Mouse (Mus musculus): ENCODE data around the gene Cyp2b10. TPM values are rescaled to one million over a fixed set of nuclear protein-coding genes. Genes with fewer than 3 reads are reported as not detected.
"Not testable (repeated sequence)": the region's sequence is repeated elsewhere in the genome, so short reads cannot be mapped to it uniquely, and the experiment has no call there.

Cyp2b10 gene
- total RNA-seq, 2 experiments from 2014 or later, result 0.23 to 0.48 TPM

GRCm38 (mm10) chr7:25904489-25904888 lies 7.1 kb downstream of the Cyp2b10 start:
- intact Hi-C loops (cut with DNase I), result no loop called here
- DNase-seq (ENCODE audit: low spot score in 2 of 2), result no peak

GRCm38 (mm10) chr7:25907380-25907779 lies 10.0 kb downstream of the Cyp2b10 start:
- no peak for DNase-seq (ENCODE audit: low spot score in 2 of 2)
- intact Hi-C loops (cut with DNase I), result no loop called here

- intact Hi-C loops (cut with DNase I), result no loop called here
- no peak for DNase-seq (ENCODE audit: low spot score in 2 of 2)
Measured at GRCm38 (mm10) chr7:25910046-25910445, 12.6 kb downstream of the Cyp2b10 start.

- DNase-seq (ENCODE audit: low spot score in 2 of 2), result no peak
- intact Hi-C loops (cut with DNase I), result loop anchor here (2.0 kb wide), 1 partner anchor 173 kb away; no protein-coding TSS in a partner anchor
Measured at GRCm38 (mm10) chr7:25916116-25916515, 18.7 kb downstream of the Cyp2b10 start.

GRCm38 (mm10) chr7:25917271-25917670 lies 19.9 kb downstream of the Cyp2b10 start:
- intact Hi-C loops (cut with DNase I), result loop anchor here (2.0 kb wide), 1 partner anchor 172 kb away; no protein-coding TSS in a partner anchor
- not testable (repeated sequence) for DNase-seq (ENCODE audit: low spot score in 2 of 2)

- DNase-seq (ENCODE audit: low spot score in 2 of 2), result no peak
- intact Hi-C loops (cut with DNase I), result no loop called here
Measured at GRCm38 (mm10) chr7:25919467-25919866, 22.0 kb downstream of the Cyp2b10 start.

- intact Hi-C loops (cut with DNase I), result no loop called here
- no peak for DNase-seq (ENCODE audit: low spot score in 2 of 2)
Measured at GRCm38 (mm10) chr7:25945274-25945673, 47.9 kb downstream of the Cyp2b10 start.

Other genes starting within 250 kb of the Cyp2b10 start
- gene Bckdha, start 238.6 kb upstream of the Cyp2b10 start, total RNA-seq (2021), result 10 to 100 TPM; 31.8 to 33.8 TPM
- 10 to 100 TPM; 24.0 to 24.4 TPM for gene Exosc5, start 238.5 kb upstream of the Cyp2b10 start, total RNA-seq (2021)
- 10 to 100 TPM; 33.1 to 36.3 TPM for gene Tmem91, start 222.5 kb upstream of the Cyp2b10 start, total RNA-seq (2021)
- gene B9d2, start 216.8 kb upstream of the Cyp2b10 start, total RNA-seq (2021), result 10 to 100 TPM; 23.5 to 24.9 TPM
- 1 to 10 TPM; 9.3 to 9.4 TPM for gene Tgfb1, start 210.6 kb upstream of the Cyp2b10 start, total RNA-seq (2021)
- gene Ccdc97, start 178.5 kb upstream of the Cyp2b10 start, total RNA-seq (2021), result 10 to 100 TPM; 61.8 to 70.1 TPM
- 100 to 1,000 TPM in 1 of 2 experiments, 10 to 100 TPM in 1; 98.4 to 105 TPM for gene Hnrnpul1, start 142.9 kb upstream of the Cyp2b10 start, total RNA-seq (2021)
- gene Axl, start 108.9 kb upstream of the Cyp2b10 start, total RNA-seq (2021), result 10 to 100 TPM; 33.6 to 37.2 TPM
- 1 to 10 TPM; 1.6 to 4.9 TPM for gene Cyp2s1, start 80.7 kb upstream of the Cyp2b10 start, total RNA-seq (2021)
- gene Cyp2b13, start 163.9 kb downstream of the Cyp2b10 start, total RNA-seq (2021), result not detected

Data from left cerebral cortex, postnatal 25 days (tissue).